ENCODE assay signal across 8 mouse cellular contexts in the genomic region with DNA sequence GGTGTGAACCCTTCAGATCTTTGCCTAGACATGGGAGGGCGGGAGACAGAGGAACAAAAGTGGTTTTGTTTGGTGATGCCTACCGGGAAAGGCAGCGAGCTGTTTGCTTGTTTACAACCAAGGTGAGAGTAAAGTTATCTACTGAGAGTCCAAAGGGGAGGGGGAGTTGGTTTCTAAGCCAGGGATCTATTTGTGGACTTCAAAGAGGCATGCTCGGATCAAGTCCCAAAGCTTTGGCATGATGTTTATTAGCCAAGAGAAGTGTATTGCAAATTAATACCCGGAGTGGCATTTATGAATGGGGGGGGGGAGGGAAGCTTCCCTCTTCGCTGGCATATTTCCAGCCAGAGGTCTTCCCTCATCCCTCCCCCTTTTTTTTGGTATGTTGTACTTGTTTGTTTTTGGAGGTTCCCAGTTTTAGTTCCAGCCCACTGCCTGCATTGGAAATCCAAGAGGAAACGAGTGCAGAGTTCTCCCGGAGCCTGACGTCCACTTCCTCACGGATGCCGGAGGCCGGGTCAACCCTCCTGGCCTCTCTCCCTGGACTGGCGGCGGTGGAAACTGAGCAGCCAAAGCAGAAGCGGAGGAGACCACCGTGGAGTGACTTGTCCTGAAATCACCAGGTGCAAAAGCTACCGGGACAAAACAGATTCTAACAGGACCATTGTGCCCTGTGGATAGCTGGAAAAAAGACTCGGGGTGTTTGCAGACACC. TPM values are rescaled to one million over a fixed set of nuclear protein-coding genes. Genes with fewer than 3 reads are reported as not detected.
A peak's percentile ranks its signal among the peaks of the same experiment; 100 is the strongest.
DNase-seq lines count a peak whose midpoint lies in the region; ATAC-seq lines count a peak whose summit lies in the region.

No protein-coding gene starts in this region.

- peak overlapping the region; percentile 70; the same call in 1 of the 2 replicates for H3K9ac ChIP-seq in hindbrain, embryonic 14.5 days
- no peak overlapping the region for H3K9ac ChIP-seq in liver, embryonic 11.5 days (ENCODE audit: low read depth, low read length)
- peak overlapping the region; percentile 77 for H3K9ac ChIP-seq in neural tube, embryonic 13.5 days

- WGBS in hindbrain, embryonic 14.5 days = under 1% methylated on average over 18 of the region's 18 CpGs
- under 1% methylated on average over 18 of the region's 18 CpGs for WGBS in liver, embryonic 11.5 days
- under 1% methylated on average over 18 of the region's 18 CpGs for WGBS in neural tube, embryonic 13.5 days

- peaks cover 73% of the 10 kb centered on the region for H3K27me3 ChIP-seq in megakaryocyte, embryonic 14.5 days (replicated peaks)
- H3K27me3 ChIP-seq in hindbrain, embryonic 14.5 days (ENCODE audit: control insufficient read depth, insufficient read depth, low read length) = peaks cover 67% of the 10 kb centered on the region
- peaks cover 61% of the 10 kb centered on the region for H3K27me3 ChIP-seq in liver, embryonic 11.5 days (replicated peaks; ENCODE audit: control insufficient read depth, insufficient read depth, low read length)
- peaks cover 58% of the 10 kb centered on the region for H3K27me3 ChIP-seq in neural tube, embryonic 13.5 days

- no peaks in the 10 kb centered on the region for H3K36me3 ChIP-seq in megakaryocyte, embryonic 14.5 days (replicated peaks; ENCODE audit: low read length)
- no peaks in the 10 kb centered on the region for H3K36me3 ChIP-seq in hindbrain, embryonic 14.5 days (replicated peaks; ENCODE audit: control insufficient read depth, insufficient read depth)
- peaks cover 2% of the 10 kb centered on the region; the same call in 1 of the 2 replicates for H3K36me3 ChIP-seq in liver, embryonic 11.5 days (ENCODE audit: control insufficient read depth, insufficient read depth, low read length)
- H3K36me3 ChIP-seq in neural tube, embryonic 13.5 days = no peaks in the 10 kb centered on the region

- peak overlapping the region; percentile 88 for H3K4me2 ChIP-seq in hindbrain, embryonic 14.5 days (replicated peaks)
- H3K4me2 ChIP-seq in liver, embryonic 11.5 days = peak overlapping the region; percentile 82
- peak overlapping the region; percentile 80 for H3K4me2 ChIP-seq in neural tube, embryonic 13.5 days

- H3K9me3 ChIP-seq in megakaryocyte, embryonic 14.5 days = 0 out of 2 replicates have a peak, but pooled peaks cover 5% of the 10 kb centered on the region
- no peaks in the 10 kb centered on the region for H3K9me3 ChIP-seq in hindbrain, embryonic 14.5 days (ENCODE audit: control insufficient read depth, low read length)
- H3K9me3 ChIP-seq in liver, embryonic 11.5 days (ENCODE audit: control insufficient read depth, low read length) = no peaks in the 10 kb centered on the region
- no peaks in the 10 kb centered on the region for H3K9me3 ChIP-seq in neural tube, embryonic 13.5 days

- peak overlapping the region; percentile 89 for H3K4me3 ChIP-seq in megakaryocyte, embryonic 14.5 days (replicated peaks)
- peak overlapping the region; percentile 57 for H3K4me3 ChIP-seq in hindbrain, embryonic 14.5 days (replicated peaks; ENCODE audit: low read length)
- H3K4me3 ChIP-seq in liver, embryonic 11.5 days (ENCODE audit: low read depth, low read length) = peak overlapping the region; percentile 57
- H3K4me3 ChIP-seq in neural tube, embryonic 13.5 days = peak overlapping the region; percentile 55

- H3K27ac ChIP-seq in hindbrain, embryonic 14.5 days = peak overlapping the region; percentile 4; the same call in 1 of the 2 replicates
- H3K27ac ChIP-seq in liver, embryonic 11.5 days (ENCODE audit: low read depth, low read length) = peak overlapping the region; percentile 55
- no peak overlapping the region for H3K27ac ChIP-seq in neural tube, embryonic 13.5 days (replicated peaks)

- peaks cover 57% of the 10 kb centered on the region for H3K4me1 ChIP-seq in megakaryocyte, embryonic 14.5 days
- peaks cover 37% of the 10 kb centered on the region for H3K4me1 ChIP-seq in hindbrain, embryonic 14.5 days (replicated peaks; ENCODE audit: control insufficient read depth, insufficient read depth, low read length)
- H3K4me1 ChIP-seq in liver, embryonic 11.5 days (replicated peaks; ENCODE audit: control insufficient read depth, insufficient read depth, low read length) = peaks cover 17% of the 10 kb centered on the region
- peaks cover 79% of the 10 kb centered on the region for H3K4me1 ChIP-seq in neural tube, embryonic 13.5 days (replicated peaks)

- no peak for ATAC-seq in megakaryocyte, adult 5-6 weeks (ENCODE audit: poor library complexity, severe bottlenecking)
- no peak for ATAC-seq in hindbrain, embryonic 14.5 days (ENCODE audit: low FRiP score)
- no peak for ATAC-seq in liver, embryonic 11.5 days (replicated peaks; ENCODE audit: low FRiP score)
- ATAC-seq in neural tube, embryonic 13.5 days (ENCODE audit: low read depth) = no peak

- DNase-seq in gastrocnemius, adult 18-20 months (ENCODE audit: low spot score) = peak; percentile 69
- DNase-seq in hindbrain, embryonic 14.5 days (ENCODE audit: low spot score) = no peak
- DNase-seq in liver, embryonic 11.5 days (ENCODE audit: low spot score) = peak; percentile 45
- DNase-seq in ovary, adult 18-20 months (ENCODE audit: low spot score) = no peak
- DNase-seq in spleen, postnatal 4 days (ENCODE audit: low spot score in 2 of 2) = no peak

RNA-seq across cellular contexts. Expression of a gene that starts 0.7 kb away (rescaled TPM):
- polyA plus RNA-seq in megakaryocyte, embryonic 14.5 days (2012; ENCODE audit: insufficient read depth, low replicate concordance) = 0.22 and 2.2 TPM in 2 replicates
- total RNA-seq in megakaryocyte, adult 5-6 weeks (2015) = not detected in 2 replicates
- 0.08 and 0.15 TPM in 2 replicates for total RNA-seq in megakaryocyte, adult 5-6 weeks (2017)
- total RNA-seq in gastrocnemius, adult 18-20 months (2021) = 100 to 1,000 TPM in 1 of 2 experiments, 10 to 100 TPM in 1; 45.3 to 211 TPM
- 4.6 and 4.7 TPM in 2 replicates for polyA plus RNA-seq in hindbrain, embryonic 14.5 days (2014; fragmentation: Nextera tagmentation; extraction: Ambion mirVana)
- 14.2 and 16.4 TPM in 2 replicates for polyA plus RNA-seq in liver, embryonic 11.5 days (2014; fragmentation: Nextera tagmentation; extraction: Ambion mirVana)
- 11.3 and 13.7 TPM in 2 replicates for polyA plus RNA-seq in neural tube, embryonic 13.5 days (2015; fragmentation: Nextera tagmentation; extraction: Ambion mirVana)

Comparison
In these comparisons a context has a peak if more than half of its experiments do, and no peak if none do; other contexts are left out.
1. DNase-seq: peak in gastrocnemius, adult 18-20 months (single experiment) and liver, embryonic 11.5 days (single experiment); none in hindbrain, embryonic 14.5 days (single experiment), ovary, adult 18-20 months (single experiment) and spleen, postnatal 4 days (0 of 2).
2. Peak in every context shown above with its lines, with median percentiles within 50 percentile points of each other: H3K4me3 ChIP-seq and H3K4me2 ChIP-seq.